Mouse (Mus musculus) olfactory bulb, adult 2 months (tissue): ENCODE data around the gene Btbd19. TPM values are rescaled to one million over a fixed set of nuclear protein-coding genes. Genes with fewer than 3 reads are reported as not detected.

Source experiments
- H3K27ac ChIP-seq: fragments of 200-500 bp; 2 replicates; pipeline ENCODE4 v1.5.1; 2012; ENCODE audit warnings: low read depth, low read length; ENCODE audit not compliant: insufficient read depth
- H3K4me1 ChIP-seq: fragments of 200-500 bp; 2 replicates; pipeline ENCODE4 v1.6.1; 2012; ENCODE audit warnings: low read length; ENCODE audit not compliant: control insufficient read depth, insufficient read depth
- H3K4me3 ChIP-seq: fragments of 200-500 bp; 2 replicates; pipeline ENCODE4 v1.5.1; 2012; ENCODE audit warnings: mild to moderate bottlenecking, low read depth, low read length, moderate library complexity; ENCODE audit not compliant: insufficient read depth
- CTCF ChIP-seq: fragments of 200-500 bp; IDR thresholded peaks from 2 replicates; pipeline ENCODE4 v1.5.1; 2012; ENCODE audit warnings: low read depth, mild to moderate bottlenecking, low read length, moderate library complexity; ENCODE audit not compliant: insufficient read depth
- POLR2A ChIP-seq: fragments of 200-500 bp; IDR thresholded peaks from 2 replicates; pipeline ENCODE4 v1.6.1; 2012; ENCODE audit warnings: mild to moderate bottlenecking, low read depth, low read length, moderate library complexity; ENCODE audit not compliant: insufficient read depth
- WGBS: fragments of 180-500 bp; shearing (Covaris S2); methylation state at CpG from one replicate; pipeline ENCODE4 v1.1.7; 2018; 5-methylcytosine and 5-hydroxymethylcytosine counted together
- polyA plus RNA-seq: library from polyadenylated mRNA; stranded (reverse); fragments of >200 nt; gene quantifications from 2 replicates; pipeline ENCODE4 v1.2.4, GENCODE M21; 2012; ENCODE audit warnings: low replicate concordance; ENCODE audit not compliant: missing spikeins, insufficient read depth, insufficient read length

Btbd19 gene
- polyA plus RNA-seq, 1 experiment, result not detected

- TF ChIP-seq POLR2A (no peak), CTCF (no peak)
- H3K4me3 ChIP-seq, result no peak overlapping the region
- H3K27ac ChIP-seq, result no peak overlapping the region
- peaks cover 15% of the 10 kb centered on the region; the same call in 1 of the 2 replicates for H3K4me1 ChIP-seq
- WGBS, result 41% methylated on average over 8 of the region's 8 CpGs
These were observed 10.5 kb upstream of the Btbd19 start for GRCm38 (mm10) chr4:117136034-117136433.

- peaks cover 15% of the 10 kb centered on the region; the same call in 1 of the 2 replicates for H3K4me1 ChIP-seq
- no peak overlapping the region for H3K27ac ChIP-seq
- 29% methylated on average over 2 of the region's 2 CpGs for WGBS
- TF ChIP-seq CTCF (no peak), POLR2A (no peak)
- no peak overlapping the region for H3K4me3 ChIP-seq
These were observed 9.1 kb upstream of the Btbd19 start for GRCm38 (mm10) chr4:117134601-117134995.

GRCm38 (mm10) chr4:117133817-117134600 lies 8.5 kb upstream of the Btbd19 start, which contains the start of gene Plk3:
Gene Plk3 (minus strand): TSS chr4:117133963.
- H3K4me3 ChIP-seq, result peak within 1 kb of the TSS; percentile 75
- no peak within 1 kb of the TSS for H3K27ac ChIP-seq
- no peak for TF ChIP-seq CTCF
- TF ChIP-seq POLR2A, result peak; percentile 50; the same call in 1 of the 2 replicates
- WGBS, result 2% methylated on average over 48 of the region's 48 CpGs
- peaks cover 15% of the 10 kb centered on the region; the same call in 1 of the 2 replicates for H3K4me1 ChIP-seq

GRCm38 (mm10) chr4:117133366-117133796 lies 7.9 kb upstream of the Btbd19 start:
- Histone ChIP-seq H3K4me3 (peak overlapping the region; percentile 75), H3K27ac (no peak overlapping the region), H3K4me1 (peaks cover 15% of the 10 kb centered on the region; the same call in 1 of the 2 replicates)
- WGBS, result under 1% methylated on average over 42 of the region's 42 CpGs
- no peak for TF ChIP-seq CTCF
- no peak for TF ChIP-seq POLR2A

- Histone ChIP-seq H3K4me3 (peak overlapping the region; percentile 75), H3K27ac (no peak overlapping the region), H3K4me1 (peaks cover 15% of the 10 kb centered on the region; the same call in 1 of the 2 replicates)
- 36% methylated on average over 11 of the region's 11 CpGs for WGBS
- TF ChIP-seq POLR2A, result no peak
- TF ChIP-seq CTCF, result no peak
These were observed 7.2 kb upstream of the Btbd19 start for GRCm38 (mm10) chr4:117132794-117133143.

- WGBS, result 65% methylated on average over 7 of the region's 7 CpGs
- Histone ChIP-seq H3K4me3 (no peak overlapping the region), H3K4me1 (peaks cover 15% of the 10 kb centered on the region; the same call in 1 of the 2 replicates), H3K27ac (no peak overlapping the region)
- no peak for TF ChIP-seq CTCF
- no peak for TF ChIP-seq POLR2A
These were observed 6.6 kb upstream of the Btbd19 start for GRCm38 (mm10) chr4:117131890-117132793.

GRCm38 (mm10) chr4:117131198-117131597 lies 5.7 kb upstream of the Btbd19 start:
- TF ChIP-seq CTCF (no peak), POLR2A (no peak)
- Histone ChIP-seq H3K4me1 (peaks cover 21% of the 10 kb centered on the region), H3K4me3 (no peak overlapping the region), H3K27ac (no peak overlapping the region)
- 70% methylated on average over 6 of the region's 6 CpGs for WGBS

- H3K4me3 ChIP-seq, result no peak overlapping the region
- WGBS, result 73% methylated on average over 6 of the region's 6 CpGs
- H3K4me1 ChIP-seq, result peaks cover 25% of the 10 kb centered on the region
- TF ChIP-seq POLR2A, result no peak
- no peak for TF ChIP-seq CTCF
- H3K27ac ChIP-seq, result no peak overlapping the region
These were observed 5.3 kb upstream of the Btbd19 start for GRCm38 (mm10) chr4:117130790-117131189.

- TF ChIP-seq POLR2A (no peak), CTCF (no peak)
- Histone ChIP-seq H3K4me3 (no peak overlapping the region), H3K4me1 (peaks cover 36% of the 10 kb centered on the region), H3K27ac (no peak overlapping the region)
- WGBS, result 92% methylated on average over 33 of the region's 33 CpGs
These were observed 2.6 kb upstream of the Btbd19 start for GRCm38 (mm10) chr4:117127991-117128686.
